Mouse (Mus musculus): ENCODE measurements around the gene Gpr150. TPM values are rescaled to one million over a fixed set of nuclear protein-coding genes. Genes with fewer than 3 reads are reported as not detected.

The Gpr150 gene
- total RNA-seq, 4 experiments from 2014 or later: not detected

DNA sequence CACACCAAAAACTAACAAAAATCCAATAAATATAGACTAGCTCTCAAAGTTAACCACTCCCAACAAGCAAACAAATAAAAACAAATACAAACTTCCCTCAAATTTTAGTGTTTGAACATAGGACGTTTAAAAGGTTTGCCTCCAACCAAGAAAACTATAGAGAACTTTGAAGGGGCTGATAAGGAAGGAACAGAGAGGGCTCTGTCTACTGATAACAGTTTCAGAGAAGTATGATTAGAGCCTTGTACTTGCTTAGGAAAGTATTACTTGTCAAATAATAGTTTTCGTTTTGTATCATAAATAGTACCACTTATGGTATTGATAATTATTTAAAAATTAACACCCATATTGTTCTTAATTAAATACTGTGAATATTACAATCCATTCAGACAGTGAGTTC lies 42.3 kb downstream of the Gpr150 start:
- DNase-seq (ENCODE audit: low spot score): no peak

Other genes starting within 250 kb of the Gpr150 start
- gene Glrx, start 217.1 kb downstream of the Gpr150 start, total RNA-seq (2022): 10 to 100 TPM; 32.4 to 45.3 (median 39.7) TPM
- 10 to 100 TPM; 10.2 to 12.3 (median 11.4) TPM for gene Rhobtb3, start 113.1 kb downstream of the Gpr150 start, total RNA-seq (2022)
- gene Spata9, start 89.8 kb downstream of the Gpr150 start, total RNA-seq (2022): not detected
- 10 to 100 TPM; 12.0 to 18.5 (median 15.0) TPM for gene Rfesd, start 38.3 kb downstream of the Gpr150 start, total RNA-seq (2022)
- gene Arsk, start 41.7 kb upstream of the Gpr150 start, total RNA-seq (2022): 1 to 10 TPM; 4.3 to 5.7 (median 5.0) TPM
- 10 to 100 TPM in 3 of 4 experiments, 1 to 10 TPM in 1; 8.8 to 11.0 (median 10.2) TPM for gene Ttc37, start 41.7 kb upstream of the Gpr150 start, total RNA-seq (2022)
- gene Fam81b, start 248.1 kb upstream of the Gpr150 start, total RNA-seq (2022): not detected

All from heart, adult 8-10 months (tissue).